Mouse (Mus musculus): Measurements from ENCODE around the gene Slc25a11.

Slc25a11 gene

GRCm38 (mm10) chr11:70646691-70647650 is at the start of gene Slc25a11, which contains the start of gene Rnf167:
TSS of gene Slc25a11 (minus strand) at chr11:70647479.
TSS of gene Rnf167 (plus strand) at chr11:70647235.
- peak; percentile 97 to 98 for DNase-seq (ENCODE audit: inconsistent age in 2 of 2, low spot score in 1 of 2)

- no peak for DNase-seq (ENCODE audit: inconsistent age in 2 of 2, low spot score in 1 of 2)
These were observed 46.2 kb upstream of the Slc25a11 start for GRCm38 (mm10) chr11:70693504-70693903.

DNA sequence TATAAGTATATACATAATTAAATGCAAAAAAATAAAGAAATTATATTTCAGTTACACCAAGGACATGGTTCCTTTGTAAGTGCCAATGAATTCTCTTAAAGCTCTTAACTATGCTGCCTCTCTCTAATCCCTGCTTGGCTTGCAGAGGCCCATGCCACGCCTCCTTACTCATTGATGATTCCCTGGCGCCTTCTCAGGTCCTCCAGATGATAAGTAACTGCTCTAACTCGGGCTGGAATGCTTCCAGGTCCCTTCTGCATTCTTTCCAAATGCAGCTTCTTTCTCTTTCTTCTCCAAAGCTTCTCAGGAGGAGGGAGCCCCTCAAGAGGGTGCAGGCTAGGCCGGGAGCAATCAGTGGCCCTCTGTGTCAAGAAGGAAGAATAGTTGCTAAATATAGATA is 42.3 kb upstream of the Slc25a11 start:
- DNase-seq (ENCODE audit: inconsistent age in 2 of 2, low spot score in 1 of 2), result no peak

GRCm38 (mm10) chr11:70688372-70688771 is 41.1 kb upstream of the Slc25a11 start:
- DNase-seq (ENCODE audit: inconsistent age in 2 of 2, low spot score in 1 of 2), result peak in 1 of 2 experiments; percentile 72

DNA sequence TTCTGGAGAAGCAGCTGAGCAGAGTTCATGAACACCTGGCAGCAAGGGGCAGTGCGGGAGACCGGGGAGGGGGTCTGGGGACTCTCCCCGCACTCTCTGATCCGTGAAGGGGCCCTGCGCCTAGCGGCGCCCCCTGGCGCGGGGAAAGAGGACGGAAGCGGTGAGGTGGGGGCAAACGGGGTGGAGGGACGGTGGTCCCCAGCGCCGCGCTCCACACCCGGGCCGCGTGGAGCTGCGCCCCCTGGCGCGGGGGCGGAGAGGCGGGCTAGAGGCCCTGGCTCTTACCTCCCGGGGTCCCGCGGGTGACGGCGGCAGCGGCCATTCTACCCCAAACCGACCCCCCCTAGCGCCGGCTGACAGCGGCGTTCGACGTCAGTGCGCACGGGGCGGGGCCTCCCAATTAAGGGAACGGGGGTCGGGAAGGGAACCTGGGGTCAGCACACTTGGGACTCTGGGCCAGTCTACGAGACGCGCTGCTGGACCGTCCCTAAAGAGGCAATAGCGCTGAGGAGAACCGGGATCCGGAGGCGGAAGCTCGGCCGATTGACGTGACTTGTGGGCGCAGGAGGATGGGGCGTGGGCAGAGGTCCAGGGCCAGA is 40.4 kb upstream of the Slc25a11 start, which contains the start of gene Camta2:
Gene Camta2, minus strand, starts transcription at position 505 of the 599 bp plus-strand sequence.
- peak; percentile 92 to 97 for DNase-seq (ENCODE audit: inconsistent age in 2 of 2, low spot score in 1 of 2)

DNA sequence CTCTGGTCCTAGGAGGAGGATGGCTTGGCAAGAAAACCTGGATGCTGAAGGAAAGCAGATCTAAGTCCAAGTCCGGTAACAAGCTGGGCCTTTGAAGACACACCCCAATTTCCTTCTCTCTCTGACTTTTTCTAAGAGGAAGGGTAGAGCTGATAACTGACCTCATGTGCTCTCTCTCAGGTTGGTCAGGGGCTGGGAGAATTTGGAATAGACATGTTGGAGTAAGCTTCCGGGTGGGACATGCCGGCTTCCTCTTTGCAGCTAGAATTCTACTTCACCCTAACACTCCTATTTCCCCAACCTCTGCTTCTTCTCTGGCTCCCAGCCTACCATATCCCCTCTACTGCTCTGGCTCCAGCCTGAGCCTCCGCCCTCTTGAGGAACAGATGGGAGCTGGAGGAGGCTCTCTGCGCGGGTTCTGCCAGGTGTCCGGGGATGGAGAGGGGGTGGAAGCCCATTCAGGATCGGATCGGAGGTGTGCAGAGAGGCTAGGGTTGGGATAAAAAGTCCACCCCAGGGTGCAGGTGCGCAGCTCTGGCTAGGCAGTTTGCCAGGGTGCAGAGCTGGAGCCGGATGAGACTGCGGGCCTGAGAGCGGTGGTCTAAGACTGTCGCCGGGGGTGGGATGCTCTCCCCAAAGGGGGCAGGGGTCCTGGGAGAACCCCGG is 39.8 kb upstream of the Slc25a11 start:
- peak in 1 of 2 experiments; percentile 81 for DNase-seq (ENCODE audit: inconsistent age in 2 of 2, low spot score in 1 of 2)

GRCm38 (mm10) chr11:70683640-70684039 is 36.4 kb upstream of the Slc25a11 start:
- DNase-seq (ENCODE audit: inconsistent age in 2 of 2, low spot score in 1 of 2), result no peak

DNA sequence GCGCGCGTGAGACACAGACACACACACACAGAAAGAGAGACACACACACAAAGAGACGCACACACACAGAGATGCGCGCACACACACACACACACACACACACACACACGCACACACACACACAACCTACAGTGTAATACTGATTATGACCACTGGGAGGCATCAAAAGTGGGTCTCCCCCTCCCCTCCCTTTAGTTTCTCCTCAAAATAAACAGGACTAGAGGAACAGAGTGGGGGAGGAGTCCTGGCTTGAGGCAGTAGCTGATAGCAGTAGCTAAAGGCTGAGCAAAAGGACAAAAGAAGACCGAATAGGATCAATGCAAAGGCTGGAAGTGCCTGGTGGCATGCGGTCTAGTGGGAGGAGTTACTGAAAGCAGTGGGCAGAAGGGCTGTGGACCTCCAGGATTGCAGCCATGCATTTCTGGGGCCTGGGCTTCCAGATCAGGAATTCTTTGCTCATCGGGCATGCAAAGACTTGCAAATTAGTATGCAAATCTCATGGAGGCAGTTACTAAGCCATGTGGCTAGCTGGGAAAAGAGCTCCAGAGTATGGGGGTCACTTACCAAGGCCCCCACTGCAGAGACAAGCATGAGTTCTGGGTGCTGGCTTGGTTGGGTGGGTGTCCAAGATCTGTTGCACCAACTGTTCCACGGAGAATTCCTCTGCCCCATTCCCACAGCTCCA is 34.8 kb upstream of the Slc25a11 start:
- peak in 1 of 2 experiments; percentile 56 for DNase-seq (ENCODE audit: inconsistent age in 2 of 2, low spot score in 1 of 2)

- DNase-seq (ENCODE audit: inconsistent age in 2 of 2, low spot score in 1 of 2), result no peak
These were observed 33.9 kb upstream of the Slc25a11 start for GRCm38 (mm10) chr11:70681170-70681569.

DNA sequence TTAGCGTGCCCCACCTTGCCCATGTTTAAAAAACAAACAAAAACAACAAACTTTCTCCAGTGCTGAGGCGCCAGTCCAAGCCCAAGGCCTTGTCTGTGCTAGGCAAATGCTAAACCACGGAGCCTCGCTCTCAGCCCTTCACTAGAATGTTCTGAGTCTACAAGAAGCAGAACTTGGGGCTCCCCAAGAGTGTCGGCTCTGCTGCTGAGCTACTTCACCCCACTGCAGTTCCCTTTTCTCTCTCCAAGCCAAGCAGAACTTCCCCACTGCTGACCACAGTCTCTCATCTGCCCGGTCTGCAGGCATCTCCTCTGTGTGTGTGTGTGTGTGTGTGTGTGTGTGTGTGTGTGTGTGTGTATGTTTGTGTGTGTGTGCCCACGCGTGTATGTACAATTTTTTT is 32.6 kb upstream of the Slc25a11 start:
- no peak for DNase-seq (ENCODE audit: inconsistent age in 2 of 2, low spot score in 1 of 2)

- no peak for DNase-seq (ENCODE audit: inconsistent age in 2 of 2, low spot score in 1 of 2)
These were observed 32.1 kb upstream of the Slc25a11 start for GRCm38 (mm10) chr11:70679361-70679760.

DNA sequence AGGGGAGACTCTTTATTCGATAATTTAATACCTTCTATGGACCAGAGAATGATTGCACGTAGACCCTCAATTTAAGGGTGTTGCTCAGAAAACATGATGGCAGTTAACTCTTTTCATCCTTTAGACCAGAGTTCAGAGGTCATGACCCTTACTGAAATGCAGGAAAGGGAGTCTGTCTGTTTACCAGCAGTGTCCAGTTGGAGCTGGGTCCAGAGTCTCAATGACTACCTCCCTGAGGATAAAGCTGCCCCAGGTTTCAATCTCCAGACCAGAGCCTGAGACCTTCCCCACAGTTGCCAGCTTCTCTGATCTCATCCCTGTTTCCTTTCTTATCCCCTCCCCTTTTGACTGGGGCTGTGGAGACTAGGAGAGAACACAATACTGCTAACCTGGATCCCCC is 31.3 kb upstream of the Slc25a11 start:
- DNase-seq (ENCODE audit: inconsistent age in 2 of 2, low spot score in 1 of 2), result no peak

GRCm38 (mm10) chr11:70678092-70678491 is 30.8 kb upstream of the Slc25a11 start:
- no peak for DNase-seq (ENCODE audit: inconsistent age in 2 of 2, low spot score in 1 of 2)

DNA sequence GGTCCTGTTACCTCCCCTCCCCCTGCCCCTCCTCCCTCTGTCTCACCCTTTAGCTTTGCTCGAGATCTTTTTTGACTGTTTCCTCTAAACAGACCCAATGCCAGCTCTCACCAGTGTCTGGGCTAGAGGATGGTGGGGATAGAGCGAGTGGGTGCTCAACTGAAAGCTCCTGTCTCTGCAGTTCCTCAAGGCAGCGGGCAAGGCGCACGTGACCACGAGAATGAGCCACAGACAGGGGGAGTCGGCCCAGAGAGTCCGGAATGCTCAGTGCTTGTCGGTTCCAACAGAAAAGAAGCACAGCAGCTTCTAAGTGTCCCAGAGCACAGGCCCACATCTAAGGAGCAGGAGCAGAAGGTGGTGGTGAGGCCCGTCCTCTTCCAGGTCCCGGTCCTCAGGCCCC is 27.2 kb upstream of the Slc25a11 start:
- peak in 1 of 2 experiments; percentile 37 for DNase-seq (ENCODE audit: inconsistent age in 2 of 2, low spot score in 1 of 2)

DNA sequence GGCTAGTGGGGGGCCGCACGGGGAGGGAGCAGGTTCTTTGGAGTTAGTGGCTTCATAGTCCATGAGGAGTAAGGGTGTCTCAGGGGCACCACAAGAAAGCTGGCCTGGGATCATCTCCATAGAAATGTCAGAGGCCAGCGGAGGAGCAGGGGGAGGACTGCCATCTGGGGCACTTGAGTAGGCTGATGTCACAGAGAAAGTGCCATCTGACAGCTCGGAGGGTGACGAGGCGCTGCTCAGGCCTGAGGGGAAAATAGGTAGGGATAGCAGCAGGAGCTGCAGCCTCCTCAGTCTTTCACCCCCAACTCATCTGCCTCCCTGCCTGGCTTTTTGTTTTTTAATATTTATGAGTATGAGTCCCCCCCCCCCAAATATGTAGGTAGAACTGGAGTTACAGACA is 26.7 kb upstream of the Slc25a11 start:
- DNase-seq (ENCODE audit: inconsistent age in 2 of 2, low spot score in 1 of 2), result no peak

- DNase-seq (ENCODE audit: inconsistent age in 2 of 2, low spot score in 1 of 2), result peak; percentile 71 to 85
These were observed 24.2 kb upstream of the Slc25a11 start for GRCm38 (mm10) chr11:70671333-70672047.

GRCm38 (mm10) chr11:70670483-70670882 is 23.2 kb upstream of the Slc25a11 start:
- DNase-seq (ENCODE audit: inconsistent age in 2 of 2, low spot score in 1 of 2), result peak; percentile 64 to 89

DNA sequence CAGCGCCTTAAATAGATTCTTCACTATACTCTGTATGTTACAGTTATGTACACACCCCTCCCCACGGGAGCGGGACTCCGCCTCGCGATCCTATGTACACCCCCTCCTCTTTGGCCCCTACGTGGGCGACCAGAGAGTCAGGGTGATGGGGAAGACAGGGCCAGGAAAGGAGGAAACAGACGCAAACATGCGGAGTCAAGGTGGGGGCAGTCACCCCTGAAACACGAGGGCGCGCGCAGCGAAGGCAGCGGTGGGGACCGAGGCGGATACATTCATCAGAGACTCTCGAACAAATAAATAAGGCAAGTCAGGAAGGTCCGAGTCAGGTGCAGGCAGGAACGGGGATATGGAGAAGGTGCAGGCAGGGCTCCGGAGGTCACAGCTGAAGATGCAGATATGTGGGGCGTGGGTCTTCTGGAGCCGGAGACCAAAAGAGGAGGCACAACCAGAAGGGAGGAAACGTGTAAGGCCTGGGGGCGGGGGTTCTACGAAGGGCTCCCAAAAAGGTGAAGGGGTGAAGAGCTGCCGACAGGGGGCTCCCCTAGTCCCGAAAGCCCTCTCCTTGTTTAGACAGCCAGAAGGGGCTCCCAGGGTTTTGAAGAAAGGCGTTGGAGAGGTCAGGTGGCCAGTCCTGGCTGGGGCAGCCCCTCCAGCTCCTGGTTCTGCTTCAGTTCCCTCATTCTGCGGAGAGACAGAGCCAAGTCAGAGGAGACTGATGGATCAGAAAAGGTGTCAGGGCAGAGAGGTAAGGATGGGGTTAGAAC is 22.5 kb upstream of the Slc25a11 start:
- DNase-seq (ENCODE audit: inconsistent age in 2 of 2, low spot score in 1 of 2), result peak; percentile 87 to 93

GRCm38 (mm10) chr11:70668771-70669505 is 21.7 kb upstream of the Slc25a11 start, which contains the start of gene Spag7:
TSS of gene Spag7 (minus strand) at chr11:70669416.
- peak; percentile 97 to 100 for DNase-seq (ENCODE audit: inconsistent age in 2 of 2, low spot score in 1 of 2)

All from adrenal gland, adult (tissue).